Mouse (Mus musculus): ENCODE results near the gene Tmem9. TPM values are rescaled to one million over a fixed set of nuclear protein-coding genes. Genes with fewer than 3 reads are reported as not detected.

The Tmem9 gene
- polyA plus RNA-seq, 1 experiment = 127 TPM

DNA sequence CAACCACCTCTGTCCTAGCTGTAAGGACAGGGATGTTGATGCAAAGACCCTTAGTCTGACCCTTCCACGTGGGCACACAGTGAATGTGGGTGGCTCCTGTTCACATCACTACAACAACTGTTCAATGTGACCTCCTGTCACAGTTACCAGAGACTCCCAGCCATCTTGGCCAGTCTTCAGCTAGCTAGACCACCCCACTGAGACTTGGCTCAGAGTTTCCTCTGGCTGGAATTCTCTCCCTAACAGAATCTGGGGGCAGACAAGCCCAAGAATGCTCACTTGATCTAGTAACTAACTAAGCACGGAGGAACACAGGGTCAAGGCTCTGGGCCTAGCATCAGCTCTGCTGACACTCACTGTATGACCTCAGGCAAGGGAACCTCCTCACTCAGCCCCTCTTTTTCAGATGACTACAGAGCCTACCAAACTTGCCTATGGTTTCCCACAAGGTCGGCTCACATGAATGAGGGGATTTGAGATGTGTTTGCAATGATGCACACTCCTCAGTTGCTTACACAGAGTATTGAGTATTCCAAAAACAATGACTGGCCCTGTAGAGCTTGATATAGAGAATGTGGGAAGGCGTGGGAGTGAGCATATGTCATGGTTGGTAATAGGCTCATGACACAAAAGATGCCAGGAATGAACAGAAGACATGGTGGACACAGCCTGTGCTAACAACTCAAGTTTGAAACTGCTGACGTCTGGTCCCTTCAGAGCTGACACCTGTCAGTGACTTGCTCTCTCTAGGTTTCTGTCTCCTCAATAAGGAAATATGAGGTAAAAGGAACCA, 31.0 kb downstream of the Tmem9 start:
- Histone ChIP-seq H3ac (ENCODE audit: control insufficient read depth, insufficient read length) (no peak overlapping the region), H3K4me2 (ENCODE audit: low read depth) (no peak overlapping the region), H3K27me3 (ENCODE audit: control insufficient read depth, insufficient read depth, insufficient read length) (no peaks in the 10 kb centered on the region), H3K79me2 (ENCODE audit: control insufficient read depth, insufficient read depth) (no peaks in the 10 kb centered on the region), H3K36me3 (ENCODE audit: control insufficient read depth, insufficient read depth) (no peaks in the 10 kb centered on the region), H3K4me3 (no peak overlapping the region)
- peak in 1 of 3 experiments; percentile 40 for TF ChIP-seq MYOG (IDR thresholded peaks at IDR 0.05; ENCODE audit: control insufficient read depth in 1 of 3, insufficient read depth in 1 of 3, insufficient read length in 2 of 3, low read depth in 2 of 3)
- TF ChIP-seq POLR2A (IDR thresholded peaks at IDR 0.05; ENCODE audit: insufficient read length, low read depth) = no peak
- no peak for TF ChIP-seq CEBPB (IDR thresholded peaks at IDR 0.05; ENCODE audit: insufficient read depth, poor library complexity, severe bottlenecking)
- TF ChIP-seq TCF12 (IDR thresholded peaks at IDR 0.05; ENCODE audit: insufficient read depth, poor library complexity, severe bottlenecking) = peak; percentile 3
- TF ChIP-seq MYOD1 (IDR thresholded peaks at IDR 0.05; ENCODE audit: control insufficient read depth in 1 of 3, insufficient read length in 2 of 3, low read depth in 2 of 3) = peak in 2 of 3 experiments; percentile 20 to 53
- TF ChIP-seq USF1 (IDR thresholded peaks at IDR 0.05; ENCODE audit: low read depth) = no peak
- TF ChIP-seq POLR2AphosphoS2 (IDR thresholded peaks at IDR 0.05; ENCODE audit: insufficient read length, low read depth) = no peak
- TF ChIP-seq E2F4 (IDR thresholded peaks at IDR 0.05; ENCODE audit: insufficient read depth) = no peak

- TF ChIP-seq MYOD1 (IDR thresholded peaks at IDR 0.05; ENCODE audit: control insufficient read depth in 1 of 3, insufficient read length in 2 of 3, low read depth in 2 of 3) (no peak), E2F4 (IDR thresholded peaks at IDR 0.05; ENCODE audit: insufficient read depth) (no peak), CEBPB (IDR thresholded peaks at IDR 0.05; ENCODE audit: insufficient read depth, poor library complexity, severe bottlenecking) (no peak), MYOG (IDR thresholded peaks at IDR 0.05; ENCODE audit: control insufficient read depth in 1 of 3, insufficient read depth in 1 of 3, insufficient read length in 2 of 3, low read depth in 2 of 3) (no peak), SRF (IDR thresholded peaks at IDR 0.05; ENCODE audit: control insufficient read depth, insufficient read length, low read depth) (no peak), MAX (IDR thresholded peaks at IDR 0.05; ENCODE audit: low read depth) (no peak), REST (IDR thresholded peaks at IDR 0.05; ENCODE audit: insufficient read depth, insufficient read length) (no peak), USF1 (IDR thresholded peaks at IDR 0.05; ENCODE audit: low read depth) (no peak), TCF3 (IDR thresholded peaks at IDR 0.05; ENCODE audit: insufficient read length, low read depth) (no peak)
- no peaks in the 10 kb centered on the region for H3K79me2 ChIP-seq (ENCODE audit: control insufficient read depth, insufficient read depth)
- H3K4me3 ChIP-seq = no peak overlapping the region
- H3K27me3 ChIP-seq (ENCODE audit: control insufficient read depth, insufficient read depth, insufficient read length) = peaks cover 5% of the 10 kb centered on the region
- H3K4me2 ChIP-seq (ENCODE audit: low read depth) = peak overlapping the region; percentile 18
- no peak overlapping the region for H3ac ChIP-seq (ENCODE audit: control insufficient read depth, insufficient read length)
- no peaks in the 10 kb centered on the region for H3K36me3 ChIP-seq (ENCODE audit: control insufficient read depth, insufficient read depth)
Observed at GRCm38 (mm10) chr1:136040452-136040851, 32.5 kb downstream of the Tmem9 start.

GRCm38 (mm10) chr1:136040874-136041273, 32.9 kb downstream of the Tmem9 start:
- no peaks in the 10 kb centered on the region for H3K79me2 ChIP-seq (ENCODE audit: control insufficient read depth, insufficient read depth)
- no peaks in the 10 kb centered on the region for H3K36me3 ChIP-seq (ENCODE audit: control insufficient read depth, insufficient read depth)
- H3K4me2 ChIP-seq (ENCODE audit: low read depth) = peak overlapping the region; percentile 18
- no peak overlapping the region for H3K4me3 ChIP-seq
- H3K27me3 ChIP-seq (ENCODE audit: control insufficient read depth, insufficient read depth, insufficient read length) = peaks cover 5% of the 10 kb centered on the region
- H3ac ChIP-seq (ENCODE audit: control insufficient read depth, insufficient read length) = no peak overlapping the region
- TF ChIP-seq MAX (IDR thresholded peaks at IDR 0.05; ENCODE audit: low read depth) = no peak
- TF ChIP-seq TCF12 (IDR thresholded peaks at IDR 0.05; ENCODE audit: insufficient read depth, poor library complexity, severe bottlenecking) = no peak
- no peak for TF ChIP-seq POLR2A (IDR thresholded peaks at IDR 0.05; ENCODE audit: insufficient read length, low read depth)
- peak in 1 of 3 experiments; percentile 62 for TF ChIP-seq MYOD1 (IDR thresholded peaks at IDR 0.05; ENCODE audit: control insufficient read depth in 1 of 3, insufficient read length in 2 of 3, low read depth in 2 of 3)

GRCm38 (mm10) chr1:136045774-136046173, 37.8 kb downstream of the Tmem9 start:
- no peak overlapping the region for H3K4me2 ChIP-seq (ENCODE audit: low read depth)
- no peak overlapping the region for H3K4me3 ChIP-seq
- H3K79me2 ChIP-seq (ENCODE audit: control insufficient read depth, insufficient read depth) = no peaks in the 10 kb centered on the region
- H3K27me3 ChIP-seq (ENCODE audit: control insufficient read depth, insufficient read depth, insufficient read length) = peaks cover 5% of the 10 kb centered on the region
- TF ChIP-seq MYOG (IDR thresholded peaks at IDR 0.05; ENCODE audit: control insufficient read depth in 1 of 3, insufficient read depth in 1 of 3, insufficient read length in 2 of 3, low read depth in 2 of 3) = no peak
- TF ChIP-seq TCF12 (IDR thresholded peaks at IDR 0.05; ENCODE audit: insufficient read depth, poor library complexity, severe bottlenecking) = no peak
- TF ChIP-seq E2F4 (IDR thresholded peaks at IDR 0.05; ENCODE audit: insufficient read depth) = no peak
- no peak for TF ChIP-seq MAX (IDR thresholded peaks at IDR 0.05; ENCODE audit: low read depth)
- no peak for TF ChIP-seq POLR2A (IDR thresholded peaks at IDR 0.05; ENCODE audit: insufficient read length, low read depth)
- TF ChIP-seq MYOD1 (IDR thresholded peaks at IDR 0.05; ENCODE audit: control insufficient read depth in 1 of 3, insufficient read length in 2 of 3, low read depth in 2 of 3) = no peak
- no peak for TF ChIP-seq USF1 (IDR thresholded peaks at IDR 0.05; ENCODE audit: low read depth)
- TF ChIP-seq POLR2AphosphoS2 (IDR thresholded peaks at IDR 0.05; ENCODE audit: insufficient read length, low read depth) = no peak
- TF ChIP-seq TCF3 (IDR thresholded peaks at IDR 0.05; ENCODE audit: insufficient read length, low read depth) = no peak
- TF ChIP-seq CEBPB (IDR thresholded peaks at IDR 0.05; ENCODE audit: insufficient read depth, poor library complexity, severe bottlenecking) = no peak
- no peak for TF ChIP-seq REST (IDR thresholded peaks at IDR 0.05; ENCODE audit: insufficient read depth, insufficient read length)
- TF ChIP-seq SRF (IDR thresholded peaks at IDR 0.05; ENCODE audit: control insufficient read depth, insufficient read length, low read depth) = no peak
- H3ac ChIP-seq (ENCODE audit: control insufficient read depth, insufficient read length) = no peak overlapping the region
- no peaks in the 10 kb centered on the region for H3K36me3 ChIP-seq (ENCODE audit: control insufficient read depth, insufficient read depth)

DNA sequence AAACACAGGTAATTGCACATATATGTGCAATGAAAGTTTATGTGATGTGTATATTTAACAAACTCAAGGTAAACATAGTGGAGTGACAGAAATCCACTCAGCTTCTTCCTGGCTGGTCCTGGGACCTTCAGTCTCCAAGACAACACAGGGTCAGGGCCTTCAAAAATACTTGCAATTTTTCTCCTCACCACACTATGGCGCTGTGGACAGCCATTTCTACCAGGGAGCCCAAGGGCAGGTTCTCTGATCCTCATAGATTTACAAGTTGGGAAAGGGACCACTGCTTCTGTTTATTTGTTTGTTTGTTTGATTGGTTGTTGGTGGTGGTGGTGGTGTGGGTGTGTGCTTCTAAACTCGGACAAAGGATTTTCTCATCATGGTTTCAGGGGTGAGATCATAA, 39.5 kb downstream of the Tmem9 start:
- Histone ChIP-seq H3K27me3 (ENCODE audit: control insufficient read depth, insufficient read depth, insufficient read length) (peaks cover 5% of the 10 kb centered on the region), H3K4me3 (no peak overlapping the region), H3K4me2 (ENCODE audit: low read depth) (no peak overlapping the region), H3K79me2 (ENCODE audit: control insufficient read depth, insufficient read depth) (no peaks in the 10 kb centered on the region), H3ac (ENCODE audit: control insufficient read depth, insufficient read length) (no peak overlapping the region), H3K36me3 (ENCODE audit: control insufficient read depth, insufficient read depth) (no peaks in the 10 kb centered on the region)
- no peak for TF ChIP-seq POLR2AphosphoS2 (IDR thresholded peaks at IDR 0.05; ENCODE audit: insufficient read length, low read depth)

All from myocyte (in vitro differentiated cells).